Comparison of ENCODE assay signal across 12 mouse cellular contexts in the genomic region with DNA sequence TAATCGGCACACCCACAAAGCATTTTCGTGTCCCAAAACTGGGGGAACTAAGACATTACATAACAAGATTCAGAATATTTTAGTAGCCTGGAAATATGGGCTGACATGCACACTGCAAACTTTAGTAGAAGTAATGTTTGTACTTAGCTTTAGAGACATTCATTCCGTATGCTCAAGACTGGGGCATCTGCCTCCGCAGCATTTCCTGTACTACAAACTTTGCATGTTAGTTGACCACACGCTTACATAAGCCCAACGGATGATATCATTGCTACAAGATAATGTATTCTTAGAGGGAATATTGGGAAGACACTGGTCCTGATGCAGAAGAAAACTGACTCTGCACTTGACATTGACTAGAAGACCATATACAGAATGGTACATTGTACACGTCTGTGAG. TPM values are rescaled to one million over a fixed set of nuclear protein-coding genes. Genes with fewer than 3 reads are reported as not detected.
"Had no signal": no experiment of that assay in that cellular context is flagged by ENCODE, and none has a peak within 500 bp of the region (broad histone marks: within the 10 kb centered on the region; RNA-seq: fewer than 3 reads in every experiment).

No protein-coding gene starts in this region.

- ATAC-seq: midbrain, embryonic 13.5 days; midbrain, embryonic 15.5 days had no signal

- DNase-seq: lung, adult 18-20 months; lung, embryonic 14.5 days; lung, postnatal 10 days; lung, postnatal 4 days; right cerebral cortex, postnatal 14 days; thymus, adult 18-20 months; thymus, postnatal 14 days; thymus, postnatal 36 days had no signal

RNA-seq across cellular contexts. Expression of a gene that starts 8.8 kb away (rescaled TPM):
- total RNA-seq: monocyte, adult 5-6 weeks; neutrophil, adult 5-6 weeks had no signal
